Mouse (Mus musculus): ENCODE measurements around the gene Igf2r. TPM values are rescaled to one million over a fixed set of nuclear protein-coding genes. Genes with fewer than 3 reads are reported as not detected.

Igf2r gene
- polyA plus RNA-seq, 1 experiment from 2014 or later: 28.0 TPM

DNA sequence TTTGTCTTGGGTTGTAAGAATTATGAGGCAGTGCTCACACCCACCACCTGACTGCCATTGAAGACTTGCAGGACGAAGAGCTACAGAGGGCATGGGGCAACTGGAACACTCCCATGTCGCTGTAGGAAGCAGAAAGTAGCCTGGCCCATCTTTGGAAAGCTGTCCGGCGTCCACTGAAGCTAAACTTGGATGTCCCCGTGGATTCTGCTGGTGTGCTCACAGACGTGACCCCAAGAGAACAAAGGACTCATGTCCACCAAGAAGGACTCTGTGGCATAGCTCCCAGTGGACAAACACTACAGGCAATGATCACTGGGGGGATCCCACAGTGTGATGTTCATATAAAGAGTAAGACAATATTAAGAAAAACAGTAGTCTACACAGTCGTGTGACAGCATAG, 110.7 kb downstream of the Igf2r start:
- no peaks in the 10 kb centered on the region for H3K4me1 ChIP-seq (ENCODE audit: control insufficient read depth, insufficient read depth, low read length)
- no peak overlapping the region for H3K27ac ChIP-seq (replicated peaks; ENCODE audit: low read depth, low read length)
- 82% methylated on average over 7 of the region's 7 CpGs for WGBS
- ATAC-seq (ENCODE audit: insufficient number of reproducible peaks, low FRiP score, low TSS enrichment, low read depth) (no peak), DNase-seq (ENCODE audit: low spot score) (no peak)
- no peak overlapping the region for H3K4me3 ChIP-seq (ENCODE audit: low read depth, low read length)
- no peaks in the 10 kb centered on the region for H3K27me3 ChIP-seq (ENCODE audit: control insufficient read depth, insufficient read depth, low read length)
- no peaks in the 10 kb centered on the region for H3K36me3 ChIP-seq (ENCODE audit: control insufficient read depth, insufficient read depth, low read length)
- no peak overlapping the region for H3K4me2 ChIP-seq (ENCODE audit: low read depth, severe bottlenecking)
- no peak overlapping the region for H3K9ac ChIP-seq (ENCODE audit: low read length)
- no peaks in the 10 kb centered on the region for H3K9me3 ChIP-seq (ENCODE audit: control insufficient read depth, low read length)

DNA sequence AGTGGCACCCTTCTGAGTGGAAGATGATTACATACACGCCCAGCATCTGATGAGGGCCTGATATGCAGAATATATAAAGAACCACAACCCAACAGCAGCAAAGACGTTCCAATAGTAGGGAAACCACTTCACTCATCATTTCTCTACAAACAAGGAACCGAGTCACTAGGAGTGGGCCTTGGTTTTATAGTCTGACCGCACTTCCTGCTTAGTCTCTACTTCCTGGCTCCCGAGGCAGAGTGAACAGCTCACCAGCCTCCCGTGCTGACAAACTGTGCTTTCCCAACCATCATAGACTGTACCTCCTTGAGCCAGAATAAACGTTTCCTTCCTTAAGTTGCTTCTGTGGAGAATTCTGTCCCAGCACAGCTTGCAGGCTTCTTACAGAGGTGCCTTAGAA, 113.6 kb downstream of the Igf2r start:
- Histone ChIP-seq H3K9me3 (ENCODE audit: control insufficient read depth, low read length) (no peaks in the 10 kb centered on the region), H3K4me2 (ENCODE audit: low read depth, severe bottlenecking) (no peak overlapping the region), H3K36me3 (ENCODE audit: control insufficient read depth, insufficient read depth, low read length) (no peaks in the 10 kb centered on the region), H3K27ac (replicated peaks; ENCODE audit: low read depth, low read length) (no peak overlapping the region), H3K9ac (ENCODE audit: low read length) (no peak overlapping the region), H3K27me3 (ENCODE audit: control insufficient read depth, insufficient read depth, low read length) (no peaks in the 10 kb centered on the region), H3K4me1 (ENCODE audit: control insufficient read depth, insufficient read depth, low read length) (no peaks in the 10 kb centered on the region), H3K4me3 (ENCODE audit: low read depth, low read length) (no peak overlapping the region)
- 81% methylated on average over 7 of the region's 7 CpGs for WGBS
- DNase-seq (ENCODE audit: low spot score): no peak
- ATAC-seq (ENCODE audit: insufficient number of reproducible peaks, low FRiP score, low TSS enrichment, low read depth): no peak

DNA sequence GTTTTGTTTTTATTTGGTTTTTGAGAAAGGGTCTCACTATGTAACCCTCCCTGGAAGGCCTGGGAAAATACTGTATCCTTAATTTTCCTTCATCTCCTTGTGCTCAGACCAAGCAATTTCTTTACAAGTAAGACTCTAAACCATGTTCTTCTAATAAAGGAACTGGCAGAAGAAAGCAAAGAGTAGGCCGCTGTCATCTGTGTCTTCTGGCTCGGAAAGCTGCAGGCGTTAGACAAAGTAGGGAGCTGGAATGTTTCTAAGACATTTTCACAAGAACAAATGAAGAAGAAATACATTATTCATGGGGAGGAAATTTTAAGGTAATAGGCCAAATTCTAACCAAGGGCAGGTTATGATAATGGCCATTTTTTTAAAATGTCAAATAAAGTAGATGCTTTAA, 115.4 kb downstream of the Igf2r start:
- ATAC-seq (ENCODE audit: insufficient number of reproducible peaks, low FRiP score, low TSS enrichment, low read depth): no peak
- Histone ChIP-seq H3K4me3 (ENCODE audit: low read depth, low read length) (no peak overlapping the region), H3K4me2 (ENCODE audit: low read depth, severe bottlenecking) (no peak overlapping the region), H3K9ac (ENCODE audit: low read length) (no peak overlapping the region), H3K36me3 (ENCODE audit: control insufficient read depth, insufficient read depth, low read length) (no peaks in the 10 kb centered on the region), H3K27me3 (ENCODE audit: control insufficient read depth, insufficient read depth, low read length) (no peaks in the 10 kb centered on the region), H3K27ac (replicated peaks; ENCODE audit: low read depth, low read length) (no peak overlapping the region), H3K4me1 (ENCODE audit: control insufficient read depth, insufficient read depth, low read length) (no peaks in the 10 kb centered on the region), H3K9me3 (ENCODE audit: control insufficient read depth, low read length) (no peaks in the 10 kb centered on the region)
- DNase-seq (ENCODE audit: low spot score): no peak
- WGBS: 91% methylated on average over 3 of the region's 3 CpGs

DNA sequence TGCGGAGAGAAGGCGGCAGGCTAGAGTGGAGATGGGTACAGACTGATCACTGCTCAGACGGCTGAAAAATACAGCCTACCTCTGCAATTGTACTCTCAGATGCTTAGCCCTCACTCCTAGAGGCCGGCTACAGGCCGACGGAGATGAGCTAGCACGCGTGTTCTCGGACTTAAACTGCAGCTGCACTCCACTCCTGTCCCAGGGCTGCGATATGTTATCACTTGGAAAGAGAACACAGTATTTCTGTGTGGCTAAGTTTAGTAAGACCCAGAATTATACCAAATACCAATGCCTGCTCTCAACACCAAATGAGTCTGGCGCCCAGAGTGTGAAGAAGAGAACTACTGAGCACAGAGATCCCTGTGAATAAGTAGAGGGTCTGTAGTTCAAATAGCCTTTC, 116.9 kb downstream of the Igf2r start:
- WGBS: 92% methylated on average over 11 of the region's 11 CpGs
- no peak for DNase-seq (ENCODE audit: low spot score)
- no peaks in the 10 kb centered on the region for H3K4me1 ChIP-seq (ENCODE audit: control insufficient read depth, insufficient read depth, low read length)
- no peak overlapping the region for H3K4me3 ChIP-seq (ENCODE audit: low read depth, low read length)
- no peak overlapping the region for H3K9ac ChIP-seq (ENCODE audit: low read length)
- H3K27ac ChIP-seq (replicated peaks; ENCODE audit: low read depth, low read length): no peak overlapping the region
- ATAC-seq (ENCODE audit: insufficient number of reproducible peaks, low FRiP score, low TSS enrichment, low read depth): no peak
- H3K36me3 ChIP-seq (ENCODE audit: control insufficient read depth, insufficient read depth, low read length): no peaks in the 10 kb centered on the region
- no peaks in the 10 kb centered on the region for H3K9me3 ChIP-seq (ENCODE audit: control insufficient read depth, low read length)
- H3K4me2 ChIP-seq (ENCODE audit: low read depth, severe bottlenecking): no peak overlapping the region
- H3K27me3 ChIP-seq (ENCODE audit: control insufficient read depth, insufficient read depth, low read length): no peaks in the 10 kb centered on the region

DNA sequence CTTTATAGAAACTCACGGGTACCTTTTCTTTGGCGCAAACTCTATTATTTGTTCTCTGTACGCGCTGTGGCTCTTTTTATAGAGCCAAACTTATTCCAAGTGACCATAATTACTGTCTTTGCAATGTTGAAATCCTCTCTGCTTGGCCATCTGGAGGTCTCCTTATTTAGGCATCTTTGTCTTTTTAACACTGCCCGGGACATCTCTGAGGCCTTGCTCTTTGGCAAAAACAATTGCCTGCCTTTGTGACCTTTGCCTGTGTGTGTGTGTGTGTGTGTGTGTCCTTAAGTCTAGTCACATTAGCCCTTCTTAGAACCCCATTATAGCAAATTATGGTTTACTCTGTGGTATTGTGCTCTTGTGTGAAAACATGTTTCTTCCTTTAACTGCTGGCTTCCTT, 124.0 kb downstream of the Igf2r start:
- Histone ChIP-seq H3K27me3 (ENCODE audit: control insufficient read depth, insufficient read depth, low read length) (no peaks in the 10 kb centered on the region), H3K27ac (replicated peaks; ENCODE audit: low read depth, low read length) (no peak overlapping the region), H3K9me3 (ENCODE audit: control insufficient read depth, low read length) (no peaks in the 10 kb centered on the region), H3K4me1 (ENCODE audit: control insufficient read depth, insufficient read depth, low read length) (no peaks in the 10 kb centered on the region), H3K9ac (ENCODE audit: low read length) (no peak overlapping the region), H3K36me3 (ENCODE audit: control insufficient read depth, insufficient read depth, low read length) (no peaks in the 10 kb centered on the region), H3K4me2 (ENCODE audit: low read depth, severe bottlenecking) (no peak overlapping the region), H3K4me3 (ENCODE audit: low read depth, low read length) (no peak overlapping the region)
- 96% methylated on average over 5 of the region's 5 CpGs for WGBS
- ATAC-seq (ENCODE audit: insufficient number of reproducible peaks, low FRiP score, low TSS enrichment, low read depth): no peak
- DNase-seq (ENCODE audit: low spot score): no peak

DNA sequence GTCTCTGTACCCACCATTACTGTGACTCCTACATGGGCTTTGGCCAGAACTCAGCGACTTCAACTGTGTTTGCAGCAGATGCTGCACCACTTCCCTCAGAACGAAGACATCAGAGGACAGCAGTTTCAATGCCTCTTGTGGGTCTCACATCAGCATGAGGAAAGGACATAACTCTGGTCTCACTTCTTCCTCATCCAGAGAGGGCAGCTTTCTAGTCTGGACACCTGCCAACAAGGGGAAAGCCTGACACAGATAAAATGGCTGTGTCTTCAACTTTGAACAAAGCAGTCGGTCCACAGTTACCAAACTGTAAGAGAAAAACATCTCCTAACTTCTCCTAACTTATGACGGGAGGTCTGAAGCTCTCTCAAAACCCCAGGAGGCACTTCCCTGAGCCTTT, 128.4 kb downstream of the Igf2r start:
- no peaks in the 10 kb centered on the region for H3K36me3 ChIP-seq (ENCODE audit: control insufficient read depth, insufficient read depth, low read length)
- H3K9ac ChIP-seq (ENCODE audit: low read length): no peak overlapping the region
- H3K4me2 ChIP-seq (ENCODE audit: low read depth, severe bottlenecking): no peak overlapping the region
- WGBS: 77% methylated on average over 4 of the region's 4 CpGs
- H3K4me1 ChIP-seq (ENCODE audit: control insufficient read depth, insufficient read depth, low read length): no peaks in the 10 kb centered on the region
- no peak for ATAC-seq (ENCODE audit: insufficient number of reproducible peaks, low FRiP score, low TSS enrichment, low read depth)
- H3K9me3 ChIP-seq (ENCODE audit: control insufficient read depth, low read length): no peaks in the 10 kb centered on the region
- no peak overlapping the region for H3K27ac ChIP-seq (replicated peaks; ENCODE audit: low read depth, low read length)
- H3K27me3 ChIP-seq (ENCODE audit: control insufficient read depth, insufficient read depth, low read length): no peaks in the 10 kb centered on the region
- H3K4me3 ChIP-seq (ENCODE audit: low read depth, low read length): no peak overlapping the region
- no peak for DNase-seq (ENCODE audit: low spot score)

DNA sequence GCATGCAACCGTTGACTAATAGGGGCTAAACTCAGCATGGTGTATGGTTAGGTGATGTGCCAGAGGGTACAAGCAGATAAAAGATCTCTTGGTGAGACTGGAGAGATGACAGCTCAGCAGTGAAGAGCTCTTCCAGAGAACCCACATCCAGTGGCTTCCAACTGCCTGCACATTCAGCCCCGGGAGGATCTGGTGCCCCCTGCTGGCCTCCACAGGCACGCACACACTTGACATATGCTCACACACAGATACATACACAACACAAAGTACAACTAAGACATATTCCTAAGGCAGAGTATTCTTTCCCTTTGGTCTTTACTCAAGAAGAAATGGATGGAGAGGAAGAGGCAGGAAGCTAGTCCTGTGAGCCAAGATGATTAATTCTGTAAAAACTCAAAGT, 129.9 kb downstream of the Igf2r start:
- Histone ChIP-seq H3K4me3 (ENCODE audit: low read depth, low read length) (no peak overlapping the region), H3K4me2 (ENCODE audit: low read depth, severe bottlenecking) (no peak overlapping the region), H3K27me3 (ENCODE audit: control insufficient read depth, insufficient read depth, low read length) (no peaks in the 10 kb centered on the region), H3K36me3 (ENCODE audit: control insufficient read depth, insufficient read depth, low read length) (no peaks in the 10 kb centered on the region), H3K9me3 (ENCODE audit: control insufficient read depth, low read length) (no peaks in the 10 kb centered on the region), H3K27ac (replicated peaks; ENCODE audit: low read depth, low read length) (no peak overlapping the region), H3K4me1 (ENCODE audit: control insufficient read depth, insufficient read depth, low read length) (no peaks in the 10 kb centered on the region), H3K9ac (ENCODE audit: low read length) (no peak overlapping the region)
- no peak for ATAC-seq (ENCODE audit: insufficient number of reproducible peaks, low FRiP score, low TSS enrichment, low read depth)
- WGBS: 89% methylated on average over 3 of the region's 3 CpGs
- DNase-seq (ENCODE audit: low spot score): no peak

DNA sequence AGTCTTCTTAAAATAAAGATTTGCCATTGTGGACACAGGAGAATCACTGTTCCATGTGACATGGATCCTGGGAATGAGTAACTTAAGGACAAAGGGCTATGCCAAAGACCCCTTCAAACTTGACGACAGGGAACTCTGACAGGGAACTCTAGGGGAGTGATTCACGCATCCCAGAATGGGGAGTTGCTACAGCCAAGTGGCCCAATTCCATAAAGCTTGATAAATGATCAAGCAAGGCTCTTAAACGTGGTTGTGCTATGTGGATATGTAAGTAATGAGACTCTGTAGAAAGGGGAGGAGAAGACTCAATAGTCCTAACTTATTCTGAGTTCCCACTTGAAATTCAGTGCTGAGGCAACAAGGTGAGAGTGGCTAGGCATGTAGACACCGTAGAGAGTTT, 134.7 kb downstream of the Igf2r start:
- H3K4me3 ChIP-seq (ENCODE audit: low read depth, low read length): no peak overlapping the region
- H3K27me3 ChIP-seq (ENCODE audit: control insufficient read depth, insufficient read depth, low read length): no peaks in the 10 kb centered on the region
- H3K4me2 ChIP-seq (ENCODE audit: low read depth, severe bottlenecking): no peak overlapping the region
- ATAC-seq (ENCODE audit: insufficient number of reproducible peaks, low FRiP score, low TSS enrichment, low read depth) (no peak), DNase-seq (ENCODE audit: low spot score) (no peak)
- H3K9ac ChIP-seq (ENCODE audit: low read length): no peak overlapping the region
- H3K4me1 ChIP-seq (ENCODE audit: control insufficient read depth, insufficient read depth, low read length): peaks cover 5% of the 10 kb centered on the region; the same call in 1 of the 2 replicates
- H3K27ac ChIP-seq (replicated peaks; ENCODE audit: low read depth, low read length): no peak overlapping the region
- 74% methylated on average over 4 of the region's 4 CpGs for WGBS
- no peaks in the 10 kb centered on the region for H3K36me3 ChIP-seq (ENCODE audit: control insufficient read depth, insufficient read depth, low read length)
- no peaks in the 10 kb centered on the region for H3K9me3 ChIP-seq (ENCODE audit: control insufficient read depth, low read length)
